Mouse (Mus musculus) frontal cortex, postnatal 25 days (tissue): ENCODE measurements at regions not wholly inside any gene's neighbourhood (a gene's known extent, or its start where the extent isn't known, plus 50 kb on each side); places are given as distances from the start of the nearest gene placed in this dataset.
A peak's percentile ranks its signal among the peaks of the same experiment; 100 is the strongest.
"Not testable (repeated sequence)": the region's sequence is repeated elsewhere in the genome, so short reads cannot be mapped to it uniquely, and the experiment has no call there.

Experiments
- DNase-seq, 2 experiments: peaks; one replicate each; pipeline ENCODE4 v3.0.0; 2022; ENCODE audit warnings: low spot score in 2 of 2

DNA sequence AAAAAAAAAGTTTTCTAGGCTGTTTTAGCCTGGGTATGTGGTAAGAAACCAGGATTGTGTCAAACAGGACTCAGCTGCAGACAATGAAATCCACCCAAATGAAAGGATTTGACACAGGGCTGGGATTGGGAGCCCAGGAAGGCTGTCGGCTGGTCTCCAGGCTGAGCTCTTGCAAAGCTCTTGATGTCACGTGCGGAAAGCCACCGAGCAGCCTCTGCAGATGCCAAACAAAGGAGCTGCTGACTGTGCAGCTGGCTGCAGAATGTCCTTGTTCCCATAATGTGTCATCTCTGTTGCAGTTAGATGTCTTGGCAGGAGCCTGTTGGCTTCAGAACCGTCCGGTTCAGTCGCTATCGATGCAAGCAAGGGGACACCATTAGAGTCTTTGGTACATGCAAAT, 56.1 kb downstream of the Bbs10 start:
- no peak for DNase-seq

DNA sequence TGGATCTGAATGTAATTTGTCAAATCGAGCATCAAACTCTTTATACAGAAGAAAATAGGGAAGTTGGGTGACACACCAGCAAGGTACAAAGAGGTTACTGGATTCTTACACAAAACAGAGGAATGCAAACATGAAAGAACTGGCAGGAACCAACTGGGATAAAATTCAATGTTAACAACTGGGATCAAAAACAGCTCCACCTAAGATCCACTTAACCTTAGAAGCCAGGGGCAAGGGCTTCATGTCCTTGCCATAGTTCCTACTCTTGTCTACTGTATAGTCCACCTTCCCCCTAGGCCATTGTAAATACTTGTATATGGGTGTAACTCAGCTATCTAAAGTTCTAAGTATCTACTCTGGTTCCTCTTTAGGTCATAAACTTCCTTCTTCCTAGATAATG, 59.9 kb downstream of the Bbs10 start:
- DNase-seq, result not testable (repeated sequence)

DNA sequence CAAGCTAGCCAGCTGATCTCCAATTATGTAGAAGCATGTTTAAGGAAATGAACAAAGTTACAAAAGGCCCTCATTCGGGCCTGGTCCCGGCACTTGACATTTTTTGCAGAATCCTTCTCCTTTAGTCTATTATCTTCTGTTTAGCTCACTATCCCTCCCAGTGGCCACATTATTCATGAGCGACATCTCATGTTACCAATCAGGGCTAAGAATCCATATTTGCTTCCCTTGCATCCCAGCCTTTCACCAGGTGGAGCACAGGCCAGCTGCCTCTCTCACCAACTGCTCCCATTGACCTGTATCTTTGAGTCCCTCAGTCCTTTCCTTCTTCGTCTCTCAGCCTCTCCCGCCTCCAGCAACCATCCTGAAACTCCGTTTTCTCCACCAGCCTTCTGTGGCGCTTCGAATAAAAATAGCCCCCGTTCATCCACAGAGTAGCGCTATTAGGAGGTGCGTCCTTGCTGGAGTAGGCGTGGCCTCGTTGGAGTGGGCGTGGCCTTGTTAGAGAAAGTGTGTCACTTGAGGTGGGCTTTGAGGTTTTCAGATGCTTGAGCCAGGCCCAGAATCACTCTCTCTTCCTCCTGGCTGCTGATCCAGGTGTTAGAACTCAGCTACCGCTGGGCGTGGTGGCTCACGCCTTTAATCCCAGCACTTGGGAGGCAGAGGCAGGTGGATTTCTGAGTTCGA, 63.4 kb downstream of the Bbs10 start:
- no peak for DNase-seq

DNA sequence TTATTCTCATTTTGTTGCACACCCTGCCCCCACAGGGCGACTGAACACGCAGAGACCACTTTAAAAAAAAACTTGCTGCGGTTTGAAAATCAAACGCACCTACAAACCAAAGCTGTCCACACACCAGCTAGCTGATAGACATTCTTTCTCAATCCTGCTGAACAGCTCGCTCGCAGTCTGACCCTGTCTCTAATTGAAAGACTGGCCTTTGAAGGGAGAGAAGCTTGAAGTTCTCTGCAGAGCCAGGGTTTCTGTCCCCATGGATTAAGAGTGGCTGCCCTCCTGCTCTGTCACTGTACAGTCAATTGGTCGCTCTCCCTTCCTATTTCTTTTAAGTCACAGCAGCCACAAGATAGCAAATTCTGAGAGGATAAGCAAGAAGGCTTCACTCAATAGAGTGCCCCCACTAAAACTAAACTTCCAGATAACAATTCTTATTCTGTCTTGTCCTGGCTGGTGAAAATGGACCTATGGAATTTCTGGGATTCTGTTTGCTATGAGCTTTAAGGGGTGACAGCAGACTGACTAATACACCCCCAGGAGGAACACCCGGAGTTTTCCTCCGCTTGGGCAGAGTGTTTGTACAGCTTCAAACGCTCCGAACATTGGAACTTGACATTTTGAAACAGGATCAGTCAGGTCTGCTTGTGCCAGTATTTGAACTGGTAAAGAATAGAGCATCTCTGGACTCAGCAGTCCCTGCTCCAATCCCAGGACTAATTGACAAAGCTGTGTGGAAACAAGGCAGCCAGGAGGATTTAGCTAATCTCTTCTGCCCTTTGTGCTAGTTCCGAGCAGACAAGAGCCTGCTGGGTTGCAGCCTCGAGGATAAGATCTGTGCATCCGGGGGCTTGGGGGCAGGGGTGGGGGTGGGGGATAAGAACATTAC, 65.5 kb downstream of the Bbs10 start:
- no peak for DNase-seq

DNA sequence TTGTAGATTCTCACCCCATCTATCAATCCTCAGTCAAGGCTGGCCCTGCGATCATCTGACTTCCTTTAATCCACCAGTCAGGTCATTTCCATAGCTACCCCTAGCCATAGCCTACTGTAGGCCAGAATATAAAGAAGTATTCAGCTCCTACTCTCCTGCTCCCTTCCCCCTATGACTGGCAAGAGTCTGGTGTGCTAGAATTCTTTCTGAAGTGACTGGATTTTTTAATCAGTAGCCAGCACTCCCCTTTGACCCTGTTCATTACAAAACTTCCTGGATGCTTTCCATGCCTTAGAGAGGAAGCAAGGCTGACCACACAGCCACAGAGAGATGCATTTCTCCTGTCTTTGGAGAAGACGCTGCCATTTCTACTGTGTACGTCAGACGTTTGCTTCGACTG, 66.5 kb downstream of the Bbs10 start:
- DNase-seq, result no peak

DNA sequence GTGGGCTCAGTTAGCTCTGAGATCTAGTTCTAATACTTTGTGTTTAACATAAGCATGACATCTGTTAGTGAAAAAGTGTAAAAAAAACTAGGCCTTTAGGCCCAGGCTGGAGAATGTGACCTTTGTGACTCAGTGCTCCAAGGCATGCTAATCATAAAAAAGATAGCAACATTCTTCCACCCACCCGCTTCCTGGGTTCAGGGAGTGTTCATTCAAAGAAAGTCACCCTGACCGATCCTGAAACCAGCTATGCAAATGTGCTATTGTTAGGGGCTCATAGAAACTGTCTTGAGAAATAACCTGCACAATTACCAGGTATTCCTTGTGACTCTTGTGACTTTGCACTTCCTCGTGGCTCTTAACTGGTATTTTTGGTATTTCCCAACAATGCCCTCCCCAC, 70.6 kb downstream of the Bbs10 start:
- not testable (repeated sequence) for DNase-seq

DNA sequence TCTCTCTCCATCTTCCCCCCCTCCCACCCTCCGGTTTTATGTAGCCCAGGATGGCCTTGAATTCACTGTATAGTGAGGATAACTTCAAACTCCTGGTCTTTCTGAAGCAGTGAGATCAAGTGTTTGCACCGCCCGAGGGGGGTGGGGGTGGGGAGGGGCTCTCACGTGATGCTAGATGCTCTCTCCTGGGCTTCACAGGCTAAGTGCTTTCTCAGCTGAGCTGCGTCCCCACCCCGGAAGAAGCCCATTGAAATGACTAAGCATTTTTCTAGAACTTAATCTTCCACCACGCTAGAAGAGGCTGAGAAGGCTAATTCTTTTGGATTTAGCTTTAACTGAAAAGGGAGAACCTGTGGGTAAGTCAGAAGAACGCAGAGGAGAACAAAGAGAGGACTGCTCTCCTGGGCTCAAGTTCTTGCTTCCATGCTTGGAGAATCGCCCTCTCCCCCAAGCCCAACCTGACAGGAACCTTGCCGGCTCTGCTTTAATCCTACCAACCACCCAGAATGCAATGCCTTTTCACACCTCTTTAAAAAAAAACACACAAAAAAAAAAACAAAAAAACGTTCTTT, 79.7 kb downstream of the Bbs10 start:
- no peak for DNase-seq

DNA sequence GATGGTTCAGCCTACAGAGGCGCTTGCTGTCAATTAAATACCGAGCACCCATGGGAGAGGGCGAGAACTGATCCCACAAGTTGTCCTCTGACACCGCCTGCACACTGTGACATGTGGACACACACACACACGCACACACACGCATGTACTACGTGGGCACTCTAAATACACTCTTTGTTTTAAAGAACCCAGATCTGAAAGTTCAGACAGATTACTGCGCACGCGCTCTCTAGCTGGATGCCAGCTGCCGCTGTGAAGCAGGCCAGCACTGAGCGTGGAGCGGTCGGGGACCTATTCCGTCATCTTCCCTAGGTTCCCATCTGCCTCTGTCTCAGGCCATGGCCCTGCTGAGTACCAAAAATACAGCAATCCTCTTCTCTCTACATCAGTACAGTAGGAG, 83.2 kb downstream of the Bbs10 start:
- DNase-seq, result peak; percentile 45 to 48

DNA sequence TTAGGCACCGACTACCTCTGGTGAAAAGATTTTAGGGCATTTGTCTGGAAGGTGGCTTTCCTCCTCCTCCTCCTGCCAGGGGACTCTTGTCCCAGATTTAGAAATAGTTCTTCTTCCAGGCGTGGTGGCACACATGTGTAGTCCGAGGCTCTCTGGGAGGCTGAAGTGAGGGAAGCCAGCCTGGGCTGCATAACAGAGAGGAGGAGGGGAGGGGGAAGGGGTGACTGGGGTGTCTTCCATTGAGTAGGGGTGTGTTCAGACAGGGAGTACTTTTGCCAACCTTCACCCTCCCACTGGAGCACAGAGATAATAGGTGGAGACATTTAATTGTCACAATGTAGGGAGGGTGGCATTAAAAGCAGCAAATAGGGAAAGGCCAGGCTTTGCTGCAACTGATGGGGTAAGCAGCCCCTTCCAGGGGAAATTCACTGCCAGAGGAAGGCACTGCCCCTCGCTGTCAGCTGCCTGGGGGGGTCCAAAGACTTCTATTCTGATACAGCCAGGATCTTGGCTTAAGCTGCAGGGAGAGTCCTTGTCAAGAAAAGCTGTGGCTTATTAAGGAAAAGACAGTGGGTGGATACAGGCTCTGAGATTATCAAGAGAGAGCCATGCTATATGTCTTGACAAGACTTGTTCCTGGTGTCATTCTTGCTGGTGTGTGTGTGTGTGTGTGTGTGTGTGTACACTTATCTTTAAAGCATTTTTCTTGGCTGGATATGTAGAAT, 83.9 kb downstream of the Bbs10 start:
- DNase-seq, result peak in 1 of 2 experiments; percentile 14

DNA sequence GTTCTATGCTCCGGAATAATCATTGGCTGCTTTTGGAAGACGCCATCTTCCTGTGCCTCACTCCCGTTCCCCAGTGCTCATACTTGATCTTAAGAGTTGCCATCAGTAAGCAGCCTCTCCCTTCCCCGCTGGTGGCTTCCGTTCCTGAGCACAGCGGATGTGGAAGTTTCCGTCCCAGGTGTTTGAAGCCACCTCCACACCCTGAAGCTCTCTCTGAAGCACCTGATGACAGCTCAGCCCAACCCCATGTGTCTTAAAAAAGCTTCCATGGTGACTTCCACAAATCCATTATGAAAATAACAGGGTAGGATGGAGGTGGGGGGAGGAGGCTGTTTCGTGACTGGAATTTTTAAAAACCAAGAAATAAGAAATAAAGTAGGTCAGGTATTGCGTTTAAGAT, 87.1 kb downstream of the Bbs10 start:
- no peak for DNase-seq

DNA sequence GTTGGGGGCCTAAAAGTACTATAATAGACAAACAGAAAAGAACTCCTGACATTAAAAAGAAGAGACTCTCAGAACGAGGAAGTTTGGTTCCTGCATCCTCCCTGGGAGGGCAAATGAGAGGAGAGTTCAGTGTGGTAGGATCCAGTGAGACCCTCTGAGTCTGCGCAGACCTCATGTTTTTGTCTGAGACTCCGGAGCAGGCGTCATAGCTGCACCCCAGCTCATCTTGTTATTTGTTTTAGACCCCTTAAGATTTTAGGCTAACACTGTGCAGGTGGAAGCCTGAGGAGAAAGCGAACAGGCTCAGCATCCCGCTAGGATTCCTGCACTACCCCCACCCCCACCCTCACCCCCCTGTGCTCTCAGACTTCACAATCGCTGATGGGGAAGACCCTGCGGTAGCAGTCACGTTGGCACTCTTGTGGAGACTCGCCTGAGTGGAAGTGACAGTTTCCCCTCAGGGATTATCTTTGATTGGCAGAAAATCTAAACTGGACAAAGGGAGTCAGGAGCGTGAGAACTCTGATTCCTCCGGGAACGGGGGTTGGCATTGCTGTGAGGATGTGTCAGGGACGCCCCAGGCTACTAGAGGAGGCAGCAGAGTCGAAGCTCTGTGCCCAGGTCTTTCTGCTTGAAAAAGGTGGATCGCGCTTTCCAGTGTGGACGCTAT, 85.0 kb upstream of the Nap1l1 start:
- DNase-seq, result no peak

DNA sequence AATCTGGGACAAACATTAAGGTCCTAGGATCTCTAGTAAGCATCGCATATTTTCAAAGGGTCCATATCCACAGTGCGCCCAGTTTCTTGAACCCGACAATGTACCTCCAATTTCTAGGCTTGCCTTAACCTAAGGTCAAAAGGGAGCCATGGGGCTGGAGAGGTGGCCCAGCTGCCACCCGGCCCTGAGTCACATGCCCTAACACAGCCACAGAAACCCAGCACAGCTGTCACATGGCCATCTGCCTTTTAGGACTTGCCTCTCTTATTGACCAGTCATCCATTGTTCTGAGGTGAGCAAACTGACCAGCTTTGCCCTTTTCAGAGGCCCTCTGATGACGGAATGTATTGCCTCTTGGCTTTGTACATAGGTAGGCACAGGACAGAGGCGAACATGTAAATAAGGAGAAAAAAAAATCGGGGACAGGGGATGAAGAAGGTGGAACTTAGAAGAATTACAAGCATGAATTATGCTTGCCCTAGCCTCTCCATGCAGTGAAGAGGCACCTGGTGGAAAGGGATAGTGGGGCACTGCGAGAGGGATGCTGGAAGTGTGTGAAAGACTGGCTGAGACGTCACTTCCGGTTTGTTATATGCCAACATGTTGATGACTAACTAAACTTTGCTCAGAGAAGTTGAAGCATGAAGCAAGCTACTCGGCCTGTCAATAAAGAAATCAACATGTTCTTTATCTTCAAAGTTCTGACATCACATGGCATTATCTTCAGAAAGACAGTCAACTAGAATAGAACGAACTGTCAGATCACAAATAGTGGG, 84.3 kb upstream of the Nap1l1 start:
- no peak for DNase-seq

DNA sequence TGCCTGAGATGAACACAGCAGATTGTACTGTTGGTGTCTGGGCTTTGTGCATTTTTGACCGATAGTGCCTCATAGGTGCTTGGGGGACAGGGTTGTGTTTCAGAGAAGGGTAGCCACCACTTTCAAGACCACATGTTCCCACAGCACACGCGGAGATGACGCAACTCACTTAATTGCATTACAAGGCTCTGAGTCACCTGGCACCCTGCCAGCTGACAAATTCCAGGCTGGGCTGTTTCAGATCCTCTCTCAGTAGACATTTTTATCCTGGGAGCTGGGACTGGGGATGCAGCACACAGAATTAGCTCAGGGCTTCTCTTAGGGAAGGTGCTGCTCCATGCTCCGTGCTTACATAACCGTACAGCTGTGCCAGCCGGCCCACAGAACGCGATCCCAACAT, 83.1 kb upstream of the Nap1l1 start:
- peak; percentile 78 to 81 for DNase-seq

DNA sequence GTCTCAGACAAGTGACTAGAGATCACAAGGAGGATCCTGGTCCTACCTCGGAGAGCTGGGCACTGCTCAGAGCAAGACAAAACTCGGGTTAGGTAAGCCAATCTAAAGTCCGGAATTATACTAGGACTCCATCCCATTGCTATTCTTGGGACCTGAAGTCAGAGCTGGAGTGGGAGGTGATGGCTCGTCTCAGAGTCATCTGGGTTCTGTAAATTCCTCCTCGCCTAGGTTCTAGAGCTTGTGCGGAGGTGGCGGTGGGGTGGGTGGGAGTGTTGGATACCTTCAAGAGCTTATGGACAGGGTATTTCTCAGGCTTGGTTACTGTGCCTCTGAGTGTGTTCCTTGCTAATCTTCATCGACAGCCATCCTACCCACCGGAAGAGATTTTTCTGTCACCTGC, 78.6 kb upstream of the Nap1l1 start:
- no peak for DNase-seq

DNA sequence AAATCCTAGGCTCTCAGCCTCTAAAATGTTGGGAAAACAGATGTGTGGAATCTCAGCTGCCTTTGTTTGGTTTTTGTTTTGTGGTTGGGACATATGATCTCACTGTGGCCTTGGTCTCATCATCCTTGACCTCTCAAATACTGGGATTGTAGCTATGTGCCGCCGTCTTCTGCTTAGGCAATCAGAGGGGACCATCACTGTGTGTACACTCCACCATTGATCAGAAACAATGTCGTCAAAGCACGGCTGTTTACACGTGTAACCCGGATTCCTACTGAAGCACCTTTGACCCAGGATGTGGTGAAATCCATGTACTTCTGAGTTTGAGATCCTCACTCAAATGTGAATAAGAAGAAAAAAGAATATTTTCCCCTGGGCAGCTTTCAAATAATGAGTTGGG, 68.0 kb upstream of the Nap1l1 start:
- no peak for DNase-seq

DNA sequence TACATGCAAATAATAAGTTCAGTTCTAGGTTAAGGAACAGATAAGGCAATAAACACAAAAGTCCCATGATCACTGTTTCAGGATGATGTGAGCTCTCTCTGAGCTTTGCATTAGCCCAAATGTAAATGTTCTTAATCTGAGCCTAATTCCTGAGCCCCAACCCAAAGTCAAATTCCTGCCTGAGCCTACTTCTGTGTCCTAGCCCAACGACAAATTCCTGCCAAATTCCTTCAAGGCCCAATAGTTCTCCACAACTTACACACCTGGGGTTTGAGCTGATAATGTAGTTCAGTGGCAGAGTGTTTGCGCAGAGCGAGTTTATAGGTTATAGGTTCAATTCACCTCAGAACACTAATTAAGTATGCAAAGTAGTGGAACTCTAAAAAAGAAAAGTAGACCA, 64.1 kb upstream of the Nap1l1 start:
- DNase-seq, result no peak

DNA sequence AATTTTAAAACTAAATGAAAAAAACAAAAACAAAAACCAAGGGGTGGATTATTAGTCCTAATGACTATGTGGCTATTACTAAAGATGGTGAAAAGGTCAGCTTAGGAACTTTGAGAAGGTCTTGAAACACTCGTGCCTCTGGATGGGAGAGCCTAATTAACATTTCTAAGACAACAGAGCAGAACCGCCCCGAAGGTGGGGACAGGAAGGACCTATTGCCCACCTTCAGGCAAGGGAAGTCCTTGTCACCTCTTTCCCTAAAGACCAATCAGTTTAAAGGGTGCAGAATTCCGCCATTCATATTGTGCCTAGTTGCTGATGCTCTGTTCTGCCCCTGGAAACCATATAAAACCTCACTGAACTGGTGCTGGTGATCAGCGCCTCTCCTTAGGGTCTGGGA, 63.5 kb upstream of the Nap1l1 start:
- DNase-seq, result no peak

DNA sequence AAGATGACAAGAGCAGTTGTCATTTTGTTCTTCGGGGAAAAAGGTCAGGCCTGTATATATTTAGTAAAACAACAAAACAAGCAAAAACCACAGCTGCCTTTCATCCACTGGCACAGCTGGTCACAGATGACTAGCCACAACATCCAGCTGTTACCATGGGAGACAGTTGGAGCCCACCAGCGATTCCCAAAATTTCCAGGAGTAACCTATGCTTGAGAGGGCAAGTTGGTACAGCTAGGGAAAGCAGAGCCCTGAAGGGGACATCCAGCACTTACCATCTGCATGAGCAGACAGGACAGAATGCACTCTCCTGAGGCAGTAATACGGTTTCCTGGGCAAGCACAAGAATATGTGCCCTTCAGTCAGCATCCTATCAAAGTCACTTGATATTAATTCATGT, 62.9 kb upstream of the Nap1l1 start:
- DNase-seq, result no peak

DNA sequence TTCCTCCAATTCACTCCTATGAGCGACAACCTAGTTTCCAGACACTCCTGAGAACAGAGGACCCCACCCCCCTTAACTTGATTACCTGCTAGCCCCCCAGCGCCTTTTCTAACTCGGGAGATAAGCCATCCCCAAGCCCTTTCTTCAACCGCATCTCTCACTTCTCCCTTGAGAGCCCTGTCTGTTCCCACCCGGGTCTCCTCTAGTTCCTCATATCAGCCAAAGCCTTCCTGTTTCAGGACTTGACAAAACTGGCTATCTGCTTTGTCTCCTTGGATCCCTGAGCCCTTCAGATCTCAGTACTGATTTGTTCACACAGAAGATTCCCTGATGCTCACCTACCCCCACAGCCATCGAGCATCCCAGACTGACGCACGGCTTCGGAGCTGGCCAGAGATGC, 61.5 kb upstream of the Nap1l1 start:
- no peak for DNase-seq

DNA sequence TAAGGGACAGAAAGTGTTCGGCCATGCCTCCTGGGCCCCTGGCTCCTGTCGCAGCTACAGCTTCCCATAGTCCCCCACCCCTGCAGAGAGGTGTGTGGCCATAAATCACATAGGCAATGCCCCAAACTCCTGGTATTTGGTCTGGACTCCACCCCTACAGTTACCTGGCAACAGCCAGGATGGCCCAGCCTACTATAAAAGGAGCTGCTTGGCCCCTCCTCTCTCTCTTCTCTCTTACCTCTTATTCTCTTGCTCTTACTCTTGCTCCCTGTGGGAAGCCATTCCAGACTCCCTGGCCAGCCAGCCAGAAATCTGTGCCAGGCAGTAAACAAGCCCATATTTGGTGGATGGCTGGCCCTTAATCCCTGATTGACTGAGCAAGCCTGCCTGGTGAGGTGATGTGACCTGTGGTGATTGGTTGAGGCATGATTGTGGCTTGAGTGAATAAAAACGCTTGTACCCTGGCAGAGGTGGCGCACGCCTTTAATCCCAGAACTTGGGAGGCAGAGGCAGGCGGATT, 56.4 kb upstream of the Nap1l1 start:
- DNase-seq, result no peak
